Mouse (Mus musculus): ENCODE results near the gene Slc25a30. TPM values are rescaled to one million over a fixed set of nuclear protein-coding genes. Genes with fewer than 3 reads are reported as not detected.

Slc25a30 gene
- polyA plus RNA-seq, 1 experiment = 13.6 TPM

GRCm38 (mm10) chr14:75728111-75728510 is 58.7 kb downstream of the Slc25a30 start:
- no peak for TF ChIP-seq GATA1 (IDR thresholded peaks at IDR 0.05; ENCODE audit: borderline replicate concordance, low read length)
- no peak for TF ChIP-seq FLI1 (IDR thresholded peaks at IDR 0.05; ENCODE audit: low read length)
- no peak overlapping the region for H3K4me3 ChIP-seq (replicated peaks)
- no peaks in the 10 kb centered on the region for H3K9me3 ChIP-seq
- peaks cover 4% of the 10 kb centered on the region; the same call in 1 of the 2 replicates for H3K4me1 ChIP-seq
- H3K27me3 ChIP-seq (replicated peaks) = no peaks in the 10 kb centered on the region
- peaks cover 97% of the 10 kb centered on the region for H3K36me3 ChIP-seq (replicated peaks; ENCODE audit: low read length)

DNA sequence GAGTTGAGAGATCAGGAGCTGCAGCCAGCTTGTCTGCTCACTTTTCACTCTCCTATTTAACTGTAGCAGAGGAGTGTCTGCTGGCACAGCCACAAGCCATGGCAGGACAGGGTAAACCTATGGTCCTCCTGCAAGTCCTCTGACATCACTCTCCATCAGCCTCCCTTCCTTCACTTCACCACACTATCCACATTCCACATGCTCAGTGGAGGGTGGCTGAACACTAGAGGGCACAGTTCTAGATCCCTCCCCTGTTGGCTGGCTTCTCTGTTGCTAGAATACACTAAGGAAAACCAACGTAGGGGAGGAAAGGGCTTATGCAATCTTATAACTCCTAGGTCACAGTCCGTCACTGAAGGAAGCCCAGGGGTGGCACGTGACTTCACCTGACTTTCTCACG is 59.8 kb downstream of the Slc25a30 start:
- H3K4me1 ChIP-seq = peaks cover 7% of the 10 kb centered on the region; the same call in 1 of the 2 replicates
- H3K27me3 ChIP-seq (replicated peaks) = no peaks in the 10 kb centered on the region
- peaks cover 95% of the 10 kb centered on the region for H3K36me3 ChIP-seq (replicated peaks; ENCODE audit: low read length)
- H3K4me3 ChIP-seq (replicated peaks) = no peak overlapping the region
- H3K9me3 ChIP-seq = no peaks in the 10 kb centered on the region
- no peak for TF ChIP-seq GATA1 (IDR thresholded peaks at IDR 0.05; ENCODE audit: borderline replicate concordance, low read length)
- TF ChIP-seq FLI1 (IDR thresholded peaks at IDR 0.05; ENCODE audit: low read length) = no peak

DNA sequence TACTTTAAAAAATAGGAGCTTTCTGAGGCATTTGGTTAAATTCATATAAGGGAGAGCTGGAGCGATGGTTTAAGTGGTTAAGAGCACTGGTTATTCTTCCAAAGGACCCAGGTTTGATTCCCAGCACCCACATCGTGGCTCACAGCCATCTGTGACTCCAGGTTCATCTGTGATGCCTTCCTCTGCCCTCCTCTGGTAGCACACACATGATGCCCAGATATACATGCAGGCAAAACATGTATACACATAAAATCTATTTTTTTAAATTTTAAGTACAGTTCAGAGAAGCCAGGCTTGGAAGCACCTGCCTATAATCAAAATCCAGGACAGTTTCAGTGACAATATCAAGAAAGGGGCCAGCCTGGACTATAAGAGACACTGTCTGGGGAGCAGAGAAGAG is 64.0 kb downstream of the Slc25a30 start:
- no peak for TF ChIP-seq FLI1 (IDR thresholded peaks at IDR 0.05; ENCODE audit: low read length)
- no peak for TF ChIP-seq GATA1 (IDR thresholded peaks at IDR 0.05; ENCODE audit: borderline replicate concordance, low read length)
- Histone ChIP-seq H3K27me3 (replicated peaks) (no peaks in the 10 kb centered on the region), H3K9me3 (no peaks in the 10 kb centered on the region), H3K4me1 (peaks cover 7% of the 10 kb centered on the region; the same call in 1 of the 2 replicates), H3K4me3 (replicated peaks) (no peak overlapping the region), H3K36me3 (replicated peaks; ENCODE audit: low read length) (peaks cover 95% of the 10 kb centered on the region)

DNA sequence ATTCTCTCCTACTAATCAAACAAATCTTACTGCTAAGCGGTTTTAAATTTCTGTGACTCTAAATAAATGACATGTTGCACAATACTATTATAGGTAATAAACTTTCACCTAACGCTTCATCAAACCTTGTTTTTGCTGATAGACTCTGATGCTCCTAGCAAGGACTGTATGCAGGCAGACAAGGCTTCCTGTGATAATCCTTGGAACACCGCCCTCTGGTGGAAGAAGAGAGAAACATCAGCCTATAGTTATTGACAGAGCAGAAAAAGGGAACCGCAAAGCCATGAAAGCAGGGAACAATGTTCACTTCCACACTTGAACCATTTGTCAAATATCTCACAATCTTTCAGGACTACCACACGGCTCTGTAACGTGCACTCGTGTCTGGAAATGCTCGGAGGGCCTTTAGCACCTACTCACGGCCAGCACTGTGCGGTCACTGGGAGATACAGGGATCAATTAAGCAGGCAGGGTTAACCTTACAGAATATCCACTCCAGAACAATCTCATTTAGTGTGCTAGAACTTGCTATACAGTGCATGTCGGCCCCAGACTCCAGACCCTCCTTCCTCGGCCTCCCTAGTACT is 64.8 kb downstream of the Slc25a30 start:
- peaks cover 6% of the 10 kb centered on the region; the same call in 1 of the 2 replicates for H3K4me1 ChIP-seq
- no peaks in the 10 kb centered on the region for H3K27me3 ChIP-seq (replicated peaks)
- no peaks in the 10 kb centered on the region for H3K9me3 ChIP-seq
- H3K36me3 ChIP-seq (replicated peaks; ENCODE audit: low read length) = peaks cover 95% of the 10 kb centered on the region
- TF ChIP-seq GATA1 (IDR thresholded peaks at IDR 0.05; ENCODE audit: borderline replicate concordance, low read length) (no peak), FLI1 (IDR thresholded peaks at IDR 0.05; ENCODE audit: low read length) (no peak)
- no peak overlapping the region for H3K4me3 ChIP-seq (replicated peaks)

DNA sequence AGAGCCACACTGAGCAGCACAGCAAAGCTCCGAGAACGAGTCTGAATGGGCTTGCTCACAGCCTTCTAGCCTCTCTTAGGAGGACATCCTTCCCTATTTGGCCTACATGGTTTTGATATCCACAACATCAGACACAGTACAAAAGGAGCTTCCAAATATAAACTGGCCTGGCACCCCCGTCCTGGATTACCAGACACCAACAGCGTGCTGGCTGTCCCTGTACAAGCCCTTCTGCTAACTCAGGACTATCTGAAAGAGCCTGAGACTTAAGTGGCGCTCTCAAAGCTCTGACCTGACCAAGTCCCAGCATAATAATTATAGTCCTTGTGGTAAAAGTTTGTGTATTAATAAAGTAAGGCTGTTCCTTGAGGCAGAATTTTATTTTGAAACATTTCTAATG is 66.7 kb downstream of the Slc25a30 start:
- peaks cover 97% of the 10 kb centered on the region for H3K36me3 ChIP-seq (replicated peaks; ENCODE audit: low read length)
- no peak for TF ChIP-seq FLI1 (IDR thresholded peaks at IDR 0.05; ENCODE audit: low read length)
- TF ChIP-seq GATA1 (IDR thresholded peaks at IDR 0.05; ENCODE audit: borderline replicate concordance, low read length) = no peak
- H3K4me1 ChIP-seq = 0 out of 2 replicates have a peak, but pooled peaks cover 3% of the 10 kb centered on the region
- no peaks in the 10 kb centered on the region for H3K9me3 ChIP-seq
- no peak overlapping the region for H3K4me3 ChIP-seq (replicated peaks)
- H3K27me3 ChIP-seq (replicated peaks) = no peaks in the 10 kb centered on the region

DNA sequence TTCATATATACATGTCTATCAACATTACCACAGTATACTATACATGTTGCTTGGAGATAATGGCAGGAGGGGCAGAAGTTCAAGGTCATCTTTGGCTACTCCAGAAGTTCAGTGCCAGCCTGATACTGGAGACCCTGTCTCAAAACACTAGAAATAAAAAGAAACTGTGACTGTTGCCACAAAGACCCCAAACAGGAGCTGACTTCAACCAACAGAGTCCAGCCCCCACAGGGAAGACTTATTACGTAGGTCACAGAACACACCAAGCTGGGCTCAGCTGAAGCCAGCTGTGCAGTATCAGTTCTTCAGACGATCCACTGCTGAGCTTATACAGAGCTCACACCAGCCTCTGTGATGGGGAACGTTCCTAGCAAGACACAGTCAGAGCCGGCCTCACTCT is 70.4 kb downstream of the Slc25a30 start:
- H3K36me3 ChIP-seq (replicated peaks; ENCODE audit: low read length) = peaks cover 98% of the 10 kb centered on the region
- H3K4me3 ChIP-seq (replicated peaks) = no peak overlapping the region
- no peaks in the 10 kb centered on the region for H3K27me3 ChIP-seq (replicated peaks)
- H3K4me1 ChIP-seq = no peaks in the 10 kb centered on the region
- no peak for TF ChIP-seq GATA1 (IDR thresholded peaks at IDR 0.05; ENCODE audit: borderline replicate concordance, low read length)
- no peak for TF ChIP-seq FLI1 (IDR thresholded peaks at IDR 0.05; ENCODE audit: low read length)
- H3K9me3 ChIP-seq = no peaks in the 10 kb centered on the region

- H3K4me1 ChIP-seq = no peaks in the 10 kb centered on the region
- TF ChIP-seq FLI1 (IDR thresholded peaks at IDR 0.05; ENCODE audit: low read length) = no peak
- TF ChIP-seq GATA1 (IDR thresholded peaks at IDR 0.05; ENCODE audit: borderline replicate concordance, low read length) = no peak
- H3K4me3 ChIP-seq (replicated peaks) = no peak overlapping the region
- no peaks in the 10 kb centered on the region for H3K9me3 ChIP-seq
- H3K36me3 ChIP-seq (replicated peaks; ENCODE audit: low read length) = peaks cover 98% of the 10 kb centered on the region
- H3K27me3 ChIP-seq (replicated peaks) = no peaks in the 10 kb centered on the region
These were observed 73.2 kb downstream of the Slc25a30 start for GRCm38 (mm10) chr14:75713661-75714060.

GRCm38 (mm10) chr14:75712687-75713086 is 74.2 kb downstream of the Slc25a30 start:
- no peaks in the 10 kb centered on the region for H3K27me3 ChIP-seq (replicated peaks)
- no peak overlapping the region for H3K4me3 ChIP-seq (replicated peaks)
- no peaks in the 10 kb centered on the region for H3K4me1 ChIP-seq
- TF ChIP-seq GATA1 (IDR thresholded peaks at IDR 0.05; ENCODE audit: borderline replicate concordance, low read length) (no peak), FLI1 (IDR thresholded peaks at IDR 0.05; ENCODE audit: low read length) (no peak)
- peaks cover 98% of the 10 kb centered on the region for H3K36me3 ChIP-seq (replicated peaks; ENCODE audit: low read length)
- no peaks in the 10 kb centered on the region for H3K9me3 ChIP-seq

DNA sequence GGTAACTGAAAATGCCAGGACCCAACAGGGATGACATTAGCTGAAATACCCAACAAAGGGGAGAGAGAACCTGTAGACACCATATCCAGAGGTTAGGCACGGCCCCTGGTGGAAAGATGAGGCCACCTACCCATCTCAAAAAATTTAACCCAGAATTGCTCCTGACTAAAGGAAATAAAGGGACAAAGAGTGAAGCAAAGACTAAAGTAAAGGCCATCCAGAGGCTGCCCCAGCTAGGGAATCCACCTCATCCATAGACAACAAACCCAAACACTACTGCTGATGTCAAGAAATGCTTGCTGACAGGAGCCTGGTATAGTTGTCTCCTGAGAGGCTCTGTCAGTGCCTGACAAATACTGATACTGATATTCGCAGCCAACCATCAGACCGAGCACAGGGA is 75.1 kb downstream of the Slc25a30 start:
- H3K4me3 ChIP-seq (replicated peaks) = no peak overlapping the region
- no peak for TF ChIP-seq GATA1 (IDR thresholded peaks at IDR 0.05; ENCODE audit: borderline replicate concordance, low read length)
- H3K9me3 ChIP-seq = no peaks in the 10 kb centered on the region
- H3K36me3 ChIP-seq (replicated peaks; ENCODE audit: low read length) = peaks cover 98% of the 10 kb centered on the region
- no peaks in the 10 kb centered on the region for H3K27me3 ChIP-seq (replicated peaks)
- no peaks in the 10 kb centered on the region for H3K4me1 ChIP-seq

Other genes with a start within 250 kb of the Slc25a30 start
- gene Spert, start 193.9 kb downstream of the Slc25a30 start, polyA plus RNA-seq (2012; ENCODE audit: insufficient read depth, low replicate concordance) = 0.12 TPM in 1 of 2 replicates, not detected in the other
- not detected in 2 replicates for gene Erich6b, start 144.8 kb downstream of the Slc25a30 start, polyA plus RNA-seq (2012; ENCODE audit: insufficient read depth, low replicate concordance)
- 1.3 TPM in 1 of 2 replicates, not detected in the other for gene Cog3, start 32.5 kb downstream of the Slc25a30 start, polyA plus RNA-seq (2012; ENCODE audit: insufficient read depth, low replicate concordance)
- 1,815 and 2,518 TPM in 2 replicates for gene Tpt1, start 58.1 kb upstream of the Slc25a30 start, polyA plus RNA-seq (2012; ENCODE audit: insufficient read depth, low replicate concordance)
- not detected in 2 replicates for gene Kctd4, start 168.0 kb upstream of the Slc25a30 start, polyA plus RNA-seq (2012; ENCODE audit: insufficient read depth, low replicate concordance)
- 2.0 and 8.3 TPM in 2 replicates for gene Gtf2f2, start 223.8 kb upstream of the Slc25a30 start, polyA plus RNA-seq (2012; ENCODE audit: insufficient read depth, low replicate concordance)

All from megakaryocyte, embryonic 14.5 days (primary cell).